Mouse (Mus musculus) right cerebral cortex, postnatal 14 days (tissue): ENCODE measurements at regions not wholly inside any gene's neighbourhood (a gene's known extent, or its start where the extent isn't known, plus 50 kb on each side); places are given as distances from the start of the nearest gene placed in this dataset.

Experiments
- DNase-seq: peaks from one replicate; pipeline ENCODE4 v3.0.0; 2022

GRCm38 (mm10) chr2:51234427-51234826 lies 85.5 kb upstream of the Rnd3 start:
- no peak for DNase-seq

- no peak for DNase-seq
These were observed 73.9 kb upstream of the Rnd3 start for GRCm38 (mm10) chr2:51222851-51223250.

GRCm38 (mm10) chr2:51219714-51220113 lies 70.8 kb upstream of the Rnd3 start:
- no peak for DNase-seq

- DNase-seq: no peak
These were observed 58.5 kb upstream of the Rnd3 start for GRCm38 (mm10) chr2:51207150-51208022.

GRCm38 (mm10) chr2:51206332-51206731 lies 57.4 kb upstream of the Rnd3 start:
- DNase-seq: no peak
